Mouse (Mus musculus) MEL (cell line): ENCODE measurements around the gene Tnrc6c. TPM values are rescaled to one million over a fixed set of nuclear protein-coding genes. Genes with fewer than 3 reads are reported as not detected.
A peak's percentile ranks its signal among the peaks of the same experiment; 100 is the strongest.

ENCODE experiments used
- DNase-seq: peaks from one replicate; pipeline ENCODE4 v3.0.0; 2011; ENCODE audit warnings: low read depth, low spot score
- H3K27ac ChIP-seq: 2 replicates; pipeline ENCODE4 v1.5.1; 2012; ENCODE audit warnings: low read depth, mild to moderate bottlenecking, control low read depth, low read length, moderate library complexity; ENCODE audit not compliant: control insufficient read depth
- H3K27me3 ChIP-seq, 2 experiments: fragments of 150-350 bp in 1 of 2; sonication (generic) in 1 of 2; 2 replicates each; pipeline ENCODE4 v1.6.1; 2012; ENCODE audit warnings: low read length in 2 of 2, mild to moderate bottlenecking in 2 of 2, improper control_type of control experiment in 1 of 2, moderate library complexity in 1 of 2; ENCODE audit not compliant: insufficient read depth in 2 of 2, control insufficient read depth in 1 of 2
- H3K36me3 ChIP-seq, 2 experiments: 2 replicates each; pipeline ENCODE4 v1.6.1; 2012 to 2014; ENCODE audit warnings: low read length in 2 of 2, improper control_type of control experiment in 1 of 2, inconsistent platforms in 1 of 2, mild to moderate bottlenecking in 1 of 2; ENCODE audit not compliant: insufficient read depth in 2 of 2, control insufficient read depth in 1 of 2
- H3K4me1 ChIP-seq, 2 experiments: fragments of 150-350 bp in 1 of 2; sonication (generic) in 1 of 2; 2 replicates each; pipeline ENCODE4 v1.6.1; 2012; ENCODE audit warnings: low read length in 2 of 2, improper control_type of control experiment in 1 of 2, mild to moderate bottlenecking in 1 of 2; ENCODE audit not compliant: insufficient read depth in 2 of 2, control insufficient read depth in 1 of 2
- H3K4me3 ChIP-seq, 2 experiments: fragments of 150-350 bp in 1 of 2; sonication (generic) in 1 of 2; 2 replicates each; pipeline ENCODE4 v1.5.1; 2012; ENCODE audit warnings: low read depth in 2 of 2, low read length in 2 of 2, mild to moderate bottlenecking in 2 of 2, moderate library complexity in 2 of 2, control low read depth in 1 of 2, improper control_type of control experiment in 1 of 2; ENCODE audit not compliant: control insufficient read depth in 1 of 2, insufficient read depth in 1 of 2
- H3K79me2 ChIP-seq: 2 replicates; pipeline ENCODE4 v1.6.1; 2012; ENCODE audit warnings: mild to moderate bottlenecking, low read length, moderate library complexity; ENCODE audit not compliant: control insufficient read depth, poor library complexity, insufficient read depth
- H3K9ac ChIP-seq: 2 replicates; pipeline ENCODE4 v1.6.1; 2012; ENCODE audit warnings: low read depth, mild to moderate bottlenecking, control low read depth, low read length, moderate library complexity; ENCODE audit not compliant: control insufficient read depth, poor library complexity, severe bottlenecking
- H3K9me3 ChIP-seq: fragments of 150-350 bp; sonication (generic); replicated peaks from 2 replicates; pipeline ENCODE4 v1.6.1; 2012; ENCODE audit warnings: mild to moderate bottlenecking, low read length, improper control_type of control experiment, moderate library complexity; ENCODE audit not compliant: insufficient read depth
- BHLHE40 ChIP-seq: IDR thresholded peaks from 2 replicates; pipeline ENCODE4 v1.6.1; 2012; ENCODE audit warnings: low read depth, mild to moderate bottlenecking, inconsistent platforms, low read length, improper control_type of control experiment, borderline replicate concordance
- CHD1 ChIP-seq: IDR thresholded peaks from 2 replicates; pipeline ENCODE4 v1.6.1; 2012; ENCODE audit warnings: low read depth, mild to moderate bottlenecking, inconsistent platforms, low read length, improper control_type of control experiment
- CHD2 ChIP-seq: IDR thresholded peaks from 2 replicates; pipeline ENCODE4 v1.6.1; 2011; ENCODE audit warnings: low read length, improper control_type of control experiment
- EP300 ChIP-seq, 2 experiments: IDR thresholded peaks; 2 replicates each; pipeline ENCODE4 v1.6.1; 2011; ENCODE audit warnings: improper control_type of control experiment in 2 of 2, low read length in 2 of 2, low read depth in 1 of 2, mild to moderate bottlenecking in 1 of 2
- ETS1 ChIP-seq: IDR thresholded peaks from 2 replicates; pipeline ENCODE4 v1.6.1; 2012; ENCODE audit warnings: low read depth, mild to moderate bottlenecking, inconsistent platforms, low read length, improper control_type of control experiment, moderate library complexity
- MAFK ChIP-seq: IDR thresholded peaks from 2 replicates; pipeline ENCODE4 v1.6.1; 2011; ENCODE audit warnings: low read depth, mild to moderate bottlenecking, low read length, improper control_type of control experiment, borderline replicate concordance
- MAZ ChIP-seq: IDR thresholded peaks from 2 replicates; pipeline ENCODE4 v1.6.1; 2012; ENCODE audit warnings: low read depth, mild to moderate bottlenecking, inconsistent platforms, low read length, improper control_type of control experiment
- MYC ChIP-seq: IDR thresholded peaks from 2 replicates; pipeline ENCODE4 v1.6.1; 2011; ENCODE audit warnings: low read depth, mild to moderate bottlenecking, low read length, improper control_type of control experiment, moderate library complexity
- POLR2AphosphoS5 ChIP-seq: IDR thresholded peaks from 2 replicates; pipeline ENCODE4 v1.6.1; 2012; ENCODE audit warnings: low read depth, borderline replicate concordance, mild to moderate bottlenecking, inconsistent platforms, low read length, moderate library complexity, mixed read lengths
- RAD21 ChIP-seq: IDR thresholded peaks from 2 replicates; pipeline ENCODE4 v1.6.1; 2011; ENCODE audit warnings: mild to moderate bottlenecking, low read depth, low read length, improper control_type of control experiment
- RCOR1 ChIP-seq: IDR thresholded peaks from 2 replicates; pipeline ENCODE4 v1.6.1; 2012; ENCODE audit warnings: low read depth, mild to moderate bottlenecking, inconsistent platforms, low read length, improper control_type of control experiment
- TBP ChIP-seq: IDR thresholded peaks from 2 replicates; pipeline ENCODE4 v1.8.0; 2011; ENCODE audit warnings: low read depth, low read length, improper control_type of control experiment
- UBTF ChIP-seq: IDR thresholded peaks from 2 replicates; pipeline ENCODE4 v1.6.1; 2012; ENCODE audit warnings: low read depth, mild to moderate bottlenecking, inconsistent platforms, low read length, improper control_type of control experiment, moderate library complexity, borderline replicate concordance; ENCODE audit not compliant: insufficient read depth
- USF1 ChIP-seq: IDR thresholded peaks from 2 replicates; pipeline ENCODE4 v1.6.1; 2014; ENCODE audit warnings: low read depth, mild to moderate bottlenecking, inconsistent platforms, low read length, improper control_type of control experiment, moderate library complexity
- ZMIZ1 ChIP-seq: IDR thresholded peaks from 2 replicates; pipeline ENCODE4 v1.6.1; 2012; ENCODE audit warnings: low read depth, mild to moderate bottlenecking, inconsistent platforms, low read length, improper control_type of control experiment, moderate library complexity
- polyA plus RNA-seq, 2 experiments: library from polyadenylated mRNA; stranded (reverse) in 1 of 2; unstranded in 1 of 2; fragments of >175 nt in 1 of 2; fragments of >200 nt in 1 of 2; gene quantifications; 2 replicates each; pipeline versions ENCODE4 v1.2.1 to v1.2.4; 2012; ENCODE audit warnings: low replicate concordance in 2 of 2, low read depth in 1 of 2; ENCODE audit not compliant: insufficient read length in 2 of 2, insufficient read depth in 1 of 2, missing spikeins in 1 of 2
- total RNA-seq: library from RNA; depleted of rRNA; stranded (reverse); fragments of 300-350 nt; gene quantifications from 2 replicates; pipeline ENCODE4 v1.2.3, GENCODE M21; 2012

Tnrc6c gene
- total and polyA plus RNA-seq, 3 experiments: 16.0 to 19.1 TPM; not detected in 1

- TF ChIP-seq CHD2 (no peak), RAD21 (no peak), ETS1 (no peak)
- Histone ChIP-seq H3K27me3 (no peaks in the 10 kb centered on the region), H3K4me3 (no peak overlapping the region), H3K9me3 (no peaks in the 10 kb centered on the region), H3K4me1 (peaks cover 2 to 6% of the 10 kb centered on the region in 2 experiments; a peak in 2 of 4 replicates), H3K9ac (no peak overlapping the region), H3K27ac (no peak overlapping the region), H3K36me3 (peaks cover 0 to 5% of the 10 kb centered on the region in 2 experiments; a peak in 2 of 4 replicates), H3K79me2 (no peaks in the 10 kb centered on the region)
- no peak for DNase-seq
Observed at GRCm38 (mm10) chr11:117792281-117792888, 138.3 kb downstream of the Tnrc6c start.

- no peak overlapping the region for H3K9ac ChIP-seq
- peaks cover 10 to 23% of the 10 kb centered on the region in 2 experiments for H3K4me1 ChIP-seq
- no peak overlapping the region for H3K4me3 ChIP-seq
- DNase-seq: no peak
- peaks cover 0 to 17% of the 10 kb centered on the region in 2 experiments; a peak in 2 of 4 replicates for H3K36me3 ChIP-seq
- H3K9me3 ChIP-seq: no peaks in the 10 kb centered on the region
- H3K27ac ChIP-seq: no peak overlapping the region
- no peaks in the 10 kb centered on the region for H3K27me3 ChIP-seq
- no peaks in the 10 kb centered on the region for H3K79me2 ChIP-seq
- TF ChIP-seq RCOR1 (no peak), USF1 (no peak), POLR2AphosphoS5 (no peak), MAZ (no peak), MYC (no peak), MAFK (no peak), TBP (no peak), ETS1 (no peak), RAD21 (no peak), EP300 (IDR thresholded peaks at IDR 0.05; ENCODE audit: low read depth in 1 of 2, low read length in 2 of 2) (no peak), CHD1 (no peak)
Observed at GRCm38 (mm10) chr11:117794035-117794551, 140.0 kb downstream of the Tnrc6c start.

- H3K9ac ChIP-seq: no peak overlapping the region; the same call in 1 of the 2 replicates
- TF ChIP-seq EP300 (IDR thresholded peaks at IDR 0.05; ENCODE audit: low read depth in 1 of 2, low read length in 2 of 2): no peak
- TF ChIP-seq ZMIZ1: no peak
- TF ChIP-seq BHLHE40: no peak
- no peak for TF ChIP-seq UBTF
- no peak for TF ChIP-seq ETS1
- TF ChIP-seq CHD1: no peak
- no peak for TF ChIP-seq USF1
- H3K9me3 ChIP-seq: no peaks in the 10 kb centered on the region
- H3K79me2 ChIP-seq: no peaks in the 10 kb centered on the region
- 0 out of 2 replicates have a peak overlapping the region, but pooled peaks have one; percentile 37 for H3K27ac ChIP-seq
- H3K36me3 ChIP-seq: peaks cover 0 to 20% of the 10 kb centered on the region in 2 experiments; a peak in 2 of 4 replicates
- no peak overlapping the region for H3K4me3 ChIP-seq
- H3K27me3 ChIP-seq: no peaks in the 10 kb centered on the region
- peaks cover 11 to 27% of the 10 kb centered on the region in 2 experiments for H3K4me1 ChIP-seq
- DNase-seq: no peak
Observed at GRCm38 (mm10) chr11:117796954-117797353, 142.9 kb downstream of the Tnrc6c start.
